Mouse (Mus musculus) thymus, postnatal 14 days (tissue): Measurements from ENCODE around the gene Ptpro.
A peak's percentile ranks its signal among the peaks of the same experiment; 100 is the strongest.

Experiments used
- DNase-seq: peaks from one replicate; pipeline ENCODE4 v3.0.0; 2021

Gene Ptpro

GRCm38 (mm10) chr6:137252194-137252886 lies at the start of gene Ptpro:
Gene Ptpro, plus strand, starts transcription at chr6:137252319.
- no peak for DNase-seq

- DNase-seq, result no peak
Observed at GRCm38 (mm10) chr6:137202661-137203060, 49.5 kb upstream of the Ptpro start.

- DNase-seq, result peak; percentile 8
Observed at GRCm38 (mm10) chr6:137205662-137206400, 46.3 kb upstream of the Ptpro start.

GRCm38 (mm10) chr6:137207126-137207525 lies 45.0 kb upstream of the Ptpro start:
- DNase-seq, result no peak

- no peak for DNase-seq
Observed at GRCm38 (mm10) chr6:137209992-137210391, 42.1 kb upstream of the Ptpro start.

GRCm38 (mm10) chr6:137210991-137211390 lies 41.1 kb upstream of the Ptpro start:
- no peak for DNase-seq

GRCm38 (mm10) chr6:137211441-137211840 lies 40.7 kb upstream of the Ptpro start:
- DNase-seq, result no peak

GRCm38 (mm10) chr6:137217841-137218463 lies 34.2 kb upstream of the Ptpro start:
- DNase-seq, result no peak

GRCm38 (mm10) chr6:137252887-137253242 lies 746 bp downstream of the Ptpro start:
- no peak for DNase-seq

GRCm38 (mm10) chr6:137253415-137253814 lies 1.3 kb downstream of the Ptpro start:
- DNase-seq, result no peak

GRCm38 (mm10) chr6:137261033-137261432 lies 8.9 kb downstream of the Ptpro start:
- no peak for DNase-seq

- DNase-seq, result no peak
Observed at GRCm38 (mm10) chr6:137262087-137262486, 10.0 kb downstream of the Ptpro start.

GRCm38 (mm10) chr6:137268019-137268418 lies 15.9 kb downstream of the Ptpro start:
- DNase-seq, result no peak

- DNase-seq, result no peak
Observed at GRCm38 (mm10) chr6:137268592-137268991, 16.5 kb downstream of the Ptpro start.

- no peak for DNase-seq
Observed at GRCm38 (mm10) chr6:137272513-137272912, 20.4 kb downstream of the Ptpro start.

GRCm38 (mm10) chr6:137277587-137277994 lies 25.5 kb downstream of the Ptpro start:
- no peak for DNase-seq

GRCm38 (mm10) chr6:137279576-137279975 lies 27.5 kb downstream of the Ptpro start:
- DNase-seq, result no peak

GRCm38 (mm10) chr6:137281541-137282049 lies 29.5 kb downstream of the Ptpro start:
- no peak for DNase-seq

- no peak for DNase-seq
Observed at GRCm38 (mm10) chr6:137282050-137282449, 29.9 kb downstream of the Ptpro start.

- no peak for DNase-seq
Observed at GRCm38 (mm10) chr6:137286376-137286775, 34.3 kb downstream of the Ptpro start.

- DNase-seq, result no peak
Observed at GRCm38 (mm10) chr6:137287788-137288187, 35.7 kb downstream of the Ptpro start.

- no peak for DNase-seq
Observed at GRCm38 (mm10) chr6:137288264-137288663, 36.1 kb downstream of the Ptpro start.

- no peak for DNase-seq
Observed at GRCm38 (mm10) chr6:137292421-137292820, 40.3 kb downstream of the Ptpro start.
